Mouse (Mus musculus) gastrocnemius, postnatal 14 days (tissue): ENCODE results near the gene Gm1123. TPM values are rescaled to one million over a fixed set of nuclear protein-coding genes. Genes with fewer than 3 reads are reported as not detected.
A peak's percentile ranks its signal among the peaks of the same experiment; 100 is the strongest.

Source experiments
- DNase-seq: peaks from one replicate; pipeline ENCODE4 v3.0.0; 2021; ENCODE audit warnings: mixed read lengths
- intact Hi-C: fragments of 180-260 bp; cut with DNase I; formaldehyde crosslinking; loops from one replicate; pipeline ENCODE4 v1.15.1; 2025; ENCODE audit warnings: low total_unique reads
- long read RNA-seq, 2 experiments: library from polyadenylated mRNA; stranded (forward); transcript quantifications; one replicate each; pipeline ENCODE4 v2.0.0; 2021
- total RNA-seq, 2 experiments: library from RNA; stranded (reverse); gene quantifications; 2 replicates each; pipeline ENCODE4 v1.2.3; 2021

Gm1123 gene
- not detected for total RNA-seq
- long read RNA-seq, experiment 1, result 0 reads
- long read RNA-seq, experiment 2, result 0 reads

GRCm38 (mm10) chr9:99035575-99035974 lies at the start of gene Gm1123:
Gene Gm1123, minus strand, starts transcription at chr9:99035715.
- intact Hi-C loops, result no loop called here
- no peak for DNase-seq

- DNase-seq, result no peak
Measured at GRCm38 (mm10) chr9:99081718-99082117, 46.2 kb upstream of the Gm1123 start.

GRCm38 (mm10) chr9:99081308-99081707 lies 45.8 kb upstream of the Gm1123 start:
- intact Hi-C loops, result no loop called here

More at GRCm38 (mm10) chr9:99081718-99082117, 46.2 kb upstream of the Gm1123 start:
- intact Hi-C loops, result no loop called here

GRCm38 (mm10) chr9:99080657-99081056 lies 45.1 kb upstream of the Gm1123 start:
- intact Hi-C loops, result no loop called here
- DNase-seq, result no peak

More at GRCm38 (mm10) chr9:99081308-99081707, 45.8 kb upstream of the Gm1123 start:
- DNase-seq, result no peak

- no peak for DNase-seq
- intact Hi-C loops, result no loop called here
Measured at GRCm38 (mm10) chr9:99074462-99074861, 38.9 kb upstream of the Gm1123 start.

- no peak for DNase-seq
- intact Hi-C loops, result no loop called here
Measured at GRCm38 (mm10) chr9:99072538-99072937, 37.0 kb upstream of the Gm1123 start.

- no peak for DNase-seq
- intact Hi-C loops, result loop anchor here (2.0 to 5.0 kb wide), 2 partner anchors 177 to 312 kb away; partner anchors contain the start of gene Cep70
Measured at GRCm38 (mm10) chr9:99065311-99065710, 29.8 kb upstream of the Gm1123 start.

- intact Hi-C loops, result loop anchor here (2.0 kb wide), 1 partner anchor 179 kb away; the partner anchor contains the start of gene Cep70
- DNase-seq, result no peak
Measured at GRCm38 (mm10) chr9:99064216-99064615, 28.7 kb upstream of the Gm1123 start.

GRCm38 (mm10) chr9:99062544-99062943 lies 27.0 kb upstream of the Gm1123 start:
- intact Hi-C loops, result no loop called here

GRCm38 (mm10) chr9:99057751-99058150 lies 22.2 kb upstream of the Gm1123 start:
- no peak for DNase-seq

More at GRCm38 (mm10) chr9:99062544-99062943, 27.0 kb upstream of the Gm1123 start:
- peak; percentile 68 for DNase-seq

GRCm38 (mm10) chr9:99049760-99050159 lies 14.2 kb upstream of the Gm1123 start:
- intact Hi-C loops, result no loop called here
- DNase-seq, result no peak

More at GRCm38 (mm10) chr9:99057751-99058150, 22.2 kb upstream of the Gm1123 start:
- intact Hi-C loops, result no loop called here

GRCm38 (mm10) chr9:99048724-99049250 lies 13.3 kb upstream of the Gm1123 start:
- DNase-seq, result no peak
- intact Hi-C loops, result no loop called here

- intact Hi-C loops, result no loop called here
- DNase-seq, result no peak
Measured at GRCm38 (mm10) chr9:99044761-99045160, 9.2 kb upstream of the Gm1123 start.

GRCm38 (mm10) chr9:99042641-99043040 lies 7.1 kb upstream of the Gm1123 start:
- no peak for DNase-seq
- intact Hi-C loops, result no loop called here

- no peak for DNase-seq
- intact Hi-C loops, result no loop called here
Measured at GRCm38 (mm10) chr9:99041994-99042393, 6.5 kb upstream of the Gm1123 start.

- intact Hi-C loops, result no loop called here
- no peak for DNase-seq
Measured at GRCm38 (mm10) chr9:99034111-99034510, 1.4 kb downstream of the Gm1123 start.

GRCm38 (mm10) chr9:99032031-99032430 lies 3.5 kb downstream of the Gm1123 start:
- intact Hi-C loops, result no loop called here
- DNase-seq, result no peak

- intact Hi-C loops, result no loop called here
- no peak for DNase-seq
Measured at GRCm38 (mm10) chr9:99021751-99022150, 13.8 kb downstream of the Gm1123 start.

- no peak for DNase-seq
- intact Hi-C loops, result no loop called here
Measured at GRCm38 (mm10) chr9:99021166-99021565, 14.3 kb downstream of the Gm1123 start.

GRCm38 (mm10) chr9:99017679-99018078 lies 17.8 kb downstream of the Gm1123 start:
- DNase-seq, result no peak
- intact Hi-C loops, result no loop called here

- intact Hi-C loops, result no loop called here
Measured at GRCm38 (mm10) chr9:99016759-99017158, 18.8 kb downstream of the Gm1123 start.

GRCm38 (mm10) chr9:99016301-99016700 lies 19.2 kb downstream of the Gm1123 start:
- intact Hi-C loops, result no loop called here
- no peak for DNase-seq

More at GRCm38 (mm10) chr9:99016759-99017158, 18.8 kb downstream of the Gm1123 start:
- no peak for DNase-seq
